Mouse (Mus musculus): ENCODE data around the gene Slc25a33. TPM values are rescaled to one million over a fixed set of nuclear protein-coding genes. Genes with fewer than 3 reads are reported as not detected.

Gene Slc25a33
- polyA plus RNA-seq, 1 experiment from 2014 or later: 22.0 TPM

Other genes with a start within 250 kb of the Slc25a33 start
- gene Clstn1, start 187.8 kb downstream of the Slc25a33 start, polyA plus RNA-seq (2014; fragmentation: Nextera tagmentation; extraction: Ambion mirVana): 33.0 and 42.6 TPM in 2 replicates
- 10.1 and 11.3 TPM in 2 replicates for gene Pik3cd, start 71.7 kb downstream of the Slc25a33 start, polyA plus RNA-seq (2014; fragmentation: Nextera tagmentation; extraction: Ambion mirVana)
- 17.9 and 19.3 TPM in 2 replicates for gene Tmem201, start 36.2 kb downstream of the Slc25a33 start, polyA plus RNA-seq (2014; fragmentation: Nextera tagmentation; extraction: Ambion mirVana)
- gene Spsb1, start 180.8 kb upstream of the Slc25a33 start, polyA plus RNA-seq (2014; fragmentation: Nextera tagmentation; extraction: Ambion mirVana): 11.7 and 12.0 TPM in 2 replicates
- 2.1 and 2.8 TPM in 2 replicates for gene H6pd, start 234.7 kb upstream of the Slc25a33 start, polyA plus RNA-seq (2014; fragmentation: Nextera tagmentation; extraction: Ambion mirVana)